Mouse (Mus musculus) embryo, embryonic 9.5 days (tissue): ENCODE measurements at regions not wholly inside any gene's neighbourhood (a gene's known extent, or its start where the extent isn't known, plus 50 kb on each side); places are given as distances from the start of the nearest gene placed in this dataset.
A peak's percentile ranks its signal among the peaks of the same experiment; 100 is the strongest.

Experiments used
- DNase-seq: peaks from one replicate; pipeline ENCODE4 v3.0.0-alpha.2; 2017; ENCODE audit errors: extremely low spot score

- no peak for DNase-seq
Measured at GRCm38 (mm10) chr5:141054991-141055390, 54.6 kb upstream of the Card11 start.

- DNase-seq, result no peak
Measured at GRCm38 (mm10) chr5:141055596-141056343, 55.4 kb upstream of the Card11 start.

- DNase-seq, result no peak
Measured at GRCm38 (mm10) chr5:141058141-141058540, 57.8 kb upstream of the Card11 start.

- DNase-seq, result no peak
Measured at GRCm38 (mm10) chr5:141058863-141059262, 58.5 kb upstream of the Card11 start.

- DNase-seq, result no peak
Measured at GRCm38 (mm10) chr5:141062144-141062543, 61.8 kb upstream of the Card11 start.

GRCm38 (mm10) chr5:141067561-141067960 lies 67.2 kb upstream of the Card11 start:
- no peak for DNase-seq

- DNase-seq, result no peak
Measured at GRCm38 (mm10) chr5:141074457-141074856, 74.1 kb upstream of the Card11 start.

GRCm38 (mm10) chr5:141076158-141076557 lies 75.8 kb upstream of the Card11 start:
- DNase-seq, result no peak

- DNase-seq, result no peak
Measured at GRCm38 (mm10) chr5:141076942-141077341, 76.6 kb upstream of the Card11 start.

- no peak for DNase-seq
Measured at GRCm38 (mm10) chr5:141080896-141081295, 80.5 kb upstream of the Card11 start.

GRCm38 (mm10) chr5:141084056-141084730 lies 83.8 kb upstream of the Card11 start:
- DNase-seq, result no peak

GRCm38 (mm10) chr5:141084746-141085145 lies 84.4 kb upstream of the Card11 start:
- DNase-seq, result no peak

GRCm38 (mm10) chr5:141091676-141092075 lies 91.3 kb upstream of the Card11 start:
- DNase-seq, result no peak

- DNase-seq, result peak; percentile 45
Measured at GRCm38 (mm10) chr5:141093641-141094040, 93.3 kb upstream of the Card11 start.

- DNase-seq, result no peak
Measured at GRCm38 (mm10) chr5:141097878-141098277, 97.5 kb upstream of the Card11 start.

GRCm38 (mm10) chr5:141111666-141112065 lies 111.3 kb upstream of the Card11 start:
- DNase-seq, result no peak

- DNase-seq, result no peak
Measured at GRCm38 (mm10) chr5:141115273-141115904, 115.0 kb upstream of the Card11 start.

GRCm38 (mm10) chr5:141115963-141116362 lies 115.6 kb upstream of the Card11 start:
- no peak for DNase-seq

- no peak for DNase-seq
Measured at GRCm38 (mm10) chr5:141125870-141126269, 115.4 kb upstream of the Sdk1 start.

GRCm38 (mm10) chr5:141126536-141126935 lies 114.8 kb upstream of the Sdk1 start:
- DNase-seq, result no peak

GRCm38 (mm10) chr5:141131036-141131435 lies 110.3 kb upstream of the Sdk1 start:
- DNase-seq, result no peak

GRCm38 (mm10) chr5:141131906-141132305 lies 109.4 kb upstream of the Sdk1 start:
- no peak for DNase-seq

- DNase-seq, result no peak
Measured at GRCm38 (mm10) chr5:141136239-141136638, 105.1 kb upstream of the Sdk1 start.
